Mouse (Mus musculus) heart, embryonic 12.5 days (tissue): Measurements from ENCODE around the gene Saa2. TPM values are rescaled to one million over a fixed set of nuclear protein-coding genes. Genes with fewer than 3 reads are reported as not detected.

Source experiments
- ATAC-seq: fragments of 200-750 bp; cut with Nextera tagmentation; 2 replicates; pipeline ENCODE4 v1.8.0; 2017; ENCODE audit warnings: moderate TSS enrichment, moderate library complexity; ENCODE audit not compliant: insufficient number of reproducible peaks, low FRiP score
- H3K27ac ChIP-seq: fragments of 300-500 bp; sonication (generic); 2 replicates; pipeline ENCODE4 v1.5.1; 2016; ENCODE audit warnings: mild to moderate bottlenecking, moderate library complexity; ENCODE audit not compliant: poor library complexity, severe bottlenecking
- H3K27me3 ChIP-seq: fragments of 300-500 bp; sonication (generic); replicated peaks from 2 replicates; pipeline ENCODE4 v1.6.1; 2016; ENCODE audit warnings: mild to moderate bottlenecking, moderate library complexity
- H3K36me3 ChIP-seq: fragments of 300-500 bp; sonication (generic); 2 replicates; pipeline ENCODE4 v1.6.1; 2016; ENCODE audit warnings: mild to moderate bottlenecking, moderate library complexity
- H3K4me1 ChIP-seq: fragments of 300-500 bp; sonication (generic); replicated peaks from 2 replicates; pipeline ENCODE4 v1.6.1; 2016; ENCODE audit warnings: mild to moderate bottlenecking
- H3K4me2 ChIP-seq: fragments of 300-500 bp; sonication (generic); 2 replicates; pipeline ENCODE4 v1.6.1; 2016; ENCODE audit warnings: mild to moderate bottlenecking, moderate library complexity
- H3K4me3 ChIP-seq: fragments of 300-500 bp; sonication (generic); 2 replicates; pipeline ENCODE4 v1.5.1; 2016; ENCODE audit warnings: mild to moderate bottlenecking
- H3K9ac ChIP-seq: fragments of 300-500 bp; sonication (generic); 2 replicates; pipeline ENCODE4 v1.6.1; 2016; ENCODE audit warnings: mild to moderate bottlenecking, moderate library complexity
- H3K9me3 ChIP-seq: fragments of 300-500 bp; sonication (generic); replicated peaks from 2 replicates; pipeline ENCODE4 v1.6.1; 2016; ENCODE audit warnings: mild to moderate bottlenecking, moderate library complexity
- WGBS: fragments of 180-500 bp; shearing (Covaris S2); methylation state at CpG from one replicate; pipeline ENCODE4 v1.1.7; 2016; 5-methylcytosine and 5-hydroxymethylcytosine counted together
- polyA plus RNA-seq: library from polyadenylated mRNA; unstranded; fragments of >200 nt; fragmentation: Nextera tagmentation; extraction: Ambion mirVana; gene quantifications from 2 replicates; pipeline ENCODE4 v1.2.1, GENCODE M21; 2016

Saa2 gene
- polyA plus RNA-seq, 1 experiment from 2014 or later, result not detected

- 93% methylated on average over 5 of the region's 5 CpGs for WGBS
- Histone ChIP-seq H3K27me3 (no peaks in the 10 kb centered on the region), H3K4me1 (no peaks in the 10 kb centered on the region), H3K4me3 (no peak overlapping the region), H3K4me2 (no peak overlapping the region), H3K9ac (0 out of 2 replicates have a peak overlapping the region, but pooled peaks have one; percentile 5), H3K27ac (no peak overlapping the region), H3K36me3 (peaks cover 74% of the 10 kb centered on the region), H3K9me3 (no peaks in the 10 kb centered on the region)
- no peak for ATAC-seq
These were observed 11.0 kb downstream of the Saa2 start for GRCm38 (mm10) chr7:46762601-46763000.

GRCm38 (mm10) chr7:46764672-46765071 lies 13.1 kb downstream of the Saa2 start:
- 88% methylated on average over 8 of the region's 8 CpGs for WGBS

GRCm38 (mm10) chr7:46767371-46767770 lies 15.8 kb downstream of the Saa2 start:
- no peak overlapping the region for H3K27ac ChIP-seq
- ATAC-seq, result no peak

More at GRCm38 (mm10) chr7:46764672-46765071, 13.1 kb downstream of the Saa2 start:
- Histone ChIP-seq H3K4me3 (no peak overlapping the region), H3K9me3 (no peaks in the 10 kb centered on the region), H3K4me2 (no peak overlapping the region), H3K27me3 (no peaks in the 10 kb centered on the region), H3K36me3 (peaks cover 82% of the 10 kb centered on the region), H3K4me1 (no peaks in the 10 kb centered on the region), H3K9ac (no peak overlapping the region), H3K27ac (no peak overlapping the region)
- no peak for ATAC-seq

GRCm38 (mm10) chr7:46768451-46768850 lies 16.9 kb downstream of the Saa2 start:
- Histone ChIP-seq H3K9ac (no peak overlapping the region), H3K9me3 (no peaks in the 10 kb centered on the region), H3K27me3 (no peaks in the 10 kb centered on the region), H3K4me3 (no peak overlapping the region), H3K4me1 (no peaks in the 10 kb centered on the region), H3K36me3 (peaks cover 78% of the 10 kb centered on the region), H3K4me2 (no peak overlapping the region), H3K27ac (no peak overlapping the region)
- ATAC-seq, result no peak
- WGBS, result 91% methylated on average over 7 of the region's 7 CpGs

More at GRCm38 (mm10) chr7:46767371-46767770, 15.8 kb downstream of the Saa2 start:
- Histone ChIP-seq H3K9me3 (no peaks in the 10 kb centered on the region), H3K9ac (no peak overlapping the region), H3K27me3 (no peaks in the 10 kb centered on the region), H3K36me3 (peaks cover 81% of the 10 kb centered on the region), H3K4me3 (no peak overlapping the region), H3K4me2 (no peak overlapping the region), H3K4me1 (no peaks in the 10 kb centered on the region)

GRCm38 (mm10) chr7:46770706-46771105 lies 19.1 kb downstream of the Saa2 start:
- Histone ChIP-seq H3K4me1 (no peaks in the 10 kb centered on the region), H3K27ac (no peak overlapping the region), H3K4me3 (no peak overlapping the region), H3K27me3 (no peaks in the 10 kb centered on the region), H3K9me3 (no peaks in the 10 kb centered on the region), H3K9ac (no peak overlapping the region), H3K4me2 (no peak overlapping the region), H3K36me3 (peaks cover 79% of the 10 kb centered on the region)
- WGBS, result 47% methylated on average over 4 of the region's 4 CpGs
- no peak for ATAC-seq

- Histone ChIP-seq H3K4me2 (no peak overlapping the region), H3K9ac (no peak overlapping the region), H3K36me3 (peaks cover 39% of the 10 kb centered on the region), H3K27me3 (no peaks in the 10 kb centered on the region), H3K4me3 (no peak overlapping the region), H3K4me1 (no peaks in the 10 kb centered on the region), H3K9me3 (no peaks in the 10 kb centered on the region), H3K27ac (no peak overlapping the region)
- 78% methylated on average over 5 of the region's 5 CpGs for WGBS
- no peak for ATAC-seq
These were observed 37.7 kb downstream of the Saa2 start for GRCm38 (mm10) chr7:46789177-46789849.

- Histone ChIP-seq H3K9me3 (no peaks in the 10 kb centered on the region), H3K36me3 (peaks cover 13% of the 10 kb centered on the region), H3K9ac (no peak overlapping the region), H3K4me1 (peaks cover 14% of the 10 kb centered on the region), H3K27ac (no peak overlapping the region), H3K27me3 (no peaks in the 10 kb centered on the region), H3K4me2 (no peak overlapping the region), H3K4me3 (no peak overlapping the region)
- no peak for ATAC-seq
- 83% methylated on average over 4 of the region's 4 CpGs for WGBS
These were observed 42.3 kb downstream of the Saa2 start for GRCm38 (mm10) chr7:46793871-46794270.

- peaks cover 15% of the 10 kb centered on the region for H3K36me3 ChIP-seq
- peak within 1 kb of the TSS; percentile 86 for H3K9ac ChIP-seq
- H3K27ac ChIP-seq, result peak within 1 kb of the TSS; percentile 87
- H3K9me3 ChIP-seq, result no peaks in the 10 kb centered on the region
- ATAC-seq, result peak; percentile 99
- H3K4me1 ChIP-seq, result peaks cover 14% of the 10 kb centered on the region
- under 1% methylated on average over 75 of the region's 75 CpGs for WGBS
- H3K4me3 ChIP-seq, result peak within 1 kb of the TSS; percentile 84
- peak within 1 kb of the TSS; percentile 97 for H3K4me2 ChIP-seq
- H3K27me3 ChIP-seq, result no peaks in the 10 kb centered on the region
These were observed 44.0 kb downstream of the Saa2 start, which contains the start of the genes Hps5 and Gtf2h1 for GRCm38 (mm10) chr7:46795287-46796205. Gene Hps5 (minus strand): TSS chr7:46796064. Gene Gtf2h1 (plus strand): TSS chr7:46796103.

- peaks cover 22% of the 10 kb centered on the region for H3K36me3 ChIP-seq
- WGBS, result under 1% methylated on average over 31 of the region's 31 CpGs
- peak overlapping the region; percentile 84 for H3K4me3 ChIP-seq
- no peak for ATAC-seq
- no peaks in the 10 kb centered on the region for H3K9me3 ChIP-seq
- peaks cover 14% of the 10 kb centered on the region for H3K4me1 ChIP-seq
- H3K27me3 ChIP-seq, result no peaks in the 10 kb centered on the region
- peak overlapping the region; percentile 86 for H3K9ac ChIP-seq
- peak overlapping the region; percentile 97 for H3K4me2 ChIP-seq
- H3K27ac ChIP-seq, result peak overlapping the region; percentile 87; the same call in 1 of the 2 replicates
These were observed 44.7 kb downstream of the Saa2 start for GRCm38 (mm10) chr7:46796206-46796679.

GRCm38 (mm10) chr7:46796779-46797178 lies 45.2 kb downstream of the Saa2 start:
- Histone ChIP-seq H3K4me2 (peak overlapping the region; percentile 97), H3K9ac (peak overlapping the region; percentile 86; the same call in 1 of the 2 replicates), H3K4me1 (peaks cover 14% of the 10 kb centered on the region), H3K9me3 (no peaks in the 10 kb centered on the region), H3K27me3 (no peaks in the 10 kb centered on the region), H3K36me3 (peaks cover 27% of the 10 kb centered on the region), H3K27ac (no peak overlapping the region), H3K4me3 (peak overlapping the region; percentile 84)
- ATAC-seq, result no peak
- 42% methylated on average over 6 of the region's 6 CpGs for whole genome bisulfite sequencing
